Mouse (Mus musculus) spleen, adult 2 months (tissue): ENCODE results near the gene Gmppb. TPM values are rescaled to one million over a fixed set of nuclear protein-coding genes. Genes with fewer than 3 reads are reported as not detected.

Source experiments
- DNase-seq, 2 experiments: peaks; one replicate each; pipeline versions ENCODE4 v3.0.0 to v3.0.0-alpha.2; 2012 to 2021; ENCODE audit warnings: low spot score in 2 of 2, low read depth in 1 of 2
- H3K27ac ChIP-seq: fragments of 200-500 bp; 2 replicates; pipeline ENCODE4 v1.5.1; 2012; ENCODE audit warnings: low read length, inconsistent platforms; ENCODE audit not compliant: insufficient read depth
- H3K27me3 ChIP-seq: fragments of 200-500 bp; 2 replicates; pipeline ENCODE4 v1.6.1; 2012; ENCODE audit warnings: mild to moderate bottlenecking, moderate library complexity, low read length, inconsistent platforms; ENCODE audit not compliant: control insufficient read depth, insufficient read depth
- H3K36me3 ChIP-seq: fragments of 200-500 bp; 2 replicates; pipeline ENCODE4 v1.6.1; 2012; ENCODE audit warnings: mild to moderate bottlenecking, low read length, inconsistent platforms; ENCODE audit not compliant: control insufficient read depth, insufficient read depth
- H3K4me1 ChIP-seq: fragments of 200-500 bp; 2 replicates; pipeline ENCODE4 v1.6.1; 2011; ENCODE audit warnings: inconsistent platforms; ENCODE audit not compliant: control insufficient read depth, insufficient read depth, insufficient read length
- H3K4me3 ChIP-seq: fragments of 200-500 bp; 2 replicates; pipeline ENCODE4 v1.5.1; 2011; ENCODE audit warnings: mild to moderate bottlenecking, inconsistent platforms; ENCODE audit not compliant: insufficient read depth, insufficient read length; ENCODE audit errors: extremely low read depth
- CTCF ChIP-seq: fragments of 200-500 bp; IDR thresholded peaks from 2 replicates; pipeline ENCODE4 v1.5.1; 2011; ENCODE audit warnings: mild to moderate bottlenecking, inconsistent platforms; ENCODE audit not compliant: insufficient read depth, insufficient read length, insufficient replicate concordance; ENCODE audit errors: extremely low read depth
- POLR2A ChIP-seq: fragments of 200-500 bp; IDR thresholded peaks from 2 replicates; pipeline ENCODE4 v1.6.1; 2011; ENCODE audit warnings: low read depth, low read length, inconsistent platforms
- WGBS: fragments of 180-500 bp; shearing (Covaris S2); methylation state at CpG from one replicate; pipeline ENCODE4 v1.1.7; 2018; 5-methylcytosine and 5-hydroxymethylcytosine counted together
- polyA plus RNA-seq: library from polyadenylated mRNA; depleted of rRNA; stranded (reverse); fragments of >200 nt; gene quantifications from 2 replicates; pipeline ENCODE4 v1.2.3, GENCODE M21; 2012

Gmppb gene
- polyA plus RNA-seq, 1 experiment = 11.6 TPM

GRCm38 (mm10) chr9:108051931-108052220 lies 2.8 kb downstream of the Gmppb start:
- no peak for DNase-seq
- H3K27me3 ChIP-seq = no peaks in the 10 kb centered on the region
- H3K36me3 ChIP-seq = peaks cover 28% of the 10 kb centered on the region
- H3K4me1 ChIP-seq = peaks cover 7% of the 10 kb centered on the region; the same call in 1 of the 2 replicates
- H3K27ac ChIP-seq = no peak overlapping the region
- no peak overlapping the region for H3K4me3 ChIP-seq
- 86% methylated on average over 4 of the region's 4 CpGs for WGBS
- TF ChIP-seq POLR2A = no peak
- TF ChIP-seq CTCF = no peak

- peaks cover 34% of the 10 kb centered on the region for H3K36me3 ChIP-seq
- DNase-seq = no peak
These were observed 3.4 kb downstream of the Gmppb start for GRCm38 (mm10) chr9:108052411-108052810.

GRCm38 (mm10) chr9:108052885-108053664 lies 4.0 kb downstream of the Gmppb start, which contains the start of gene Amigo3:
Gene Amigo3, plus strand, starts transcription at chr9:108053159.
- 56% methylated on average over 20 of the region's 20 CpGs for WGBS

More at GRCm38 (mm10) chr9:108052411-108052810, 3.4 kb downstream of the Gmppb start:
- WGBS = 78% methylated on average over 7 of the region's 7 CpGs
- H3K4me3 ChIP-seq = no peak overlapping the region
- H3K27ac ChIP-seq = no peak overlapping the region
- peaks cover 7% of the 10 kb centered on the region; the same call in 1 of the 2 replicates for H3K4me1 ChIP-seq
- no peaks in the 10 kb centered on the region for H3K27me3 ChIP-seq
- no peak for TF ChIP-seq CTCF
- no peak for TF ChIP-seq POLR2A

GRCm38 (mm10) chr9:108053665-108054225 lies 4.7 kb downstream of the Gmppb start:
- H3K4me3 ChIP-seq = no peak overlapping the region
- WGBS = 93% methylated on average over 15 of the region's 15 CpGs
- DNase-seq = no peak
- H3K27ac ChIP-seq = no peak overlapping the region
- H3K36me3 ChIP-seq = peaks cover 47% of the 10 kb centered on the region
- peaks cover 7% of the 10 kb centered on the region; the same call in 1 of the 2 replicates for H3K4me1 ChIP-seq
- H3K27me3 ChIP-seq = no peaks in the 10 kb centered on the region
- no peak for TF ChIP-seq POLR2A
- no peak for TF ChIP-seq CTCF

More at GRCm38 (mm10) chr9:108052885-108053664, 4.0 kb downstream of the Gmppb start, which contains the start of gene Amigo3:
- Histone ChIP-seq H3K36me3 (peaks cover 40% of the 10 kb centered on the region), H3K27me3 (no peaks in the 10 kb centered on the region), H3K4me3 (no peak within 1 kb of the TSS), H3K27ac (no peak within 1 kb of the TSS), H3K4me1 (peaks cover 7% of the 10 kb centered on the region; the same call in 1 of the 2 replicates)
- DNase-seq = peak; percentile 87 to 94
- TF ChIP-seq CTCF (peak; percentile 90), POLR2A (no peak)

- WGBS = 96% methylated on average over 22 of the region's 22 CpGs
- Histone ChIP-seq H3K4me1 (peaks cover 6% of the 10 kb centered on the region; the same call in 1 of the 2 replicates), H3K36me3 (peaks cover 51% of the 10 kb centered on the region), H3K4me3 (no peak overlapping the region), H3K27ac (no peak overlapping the region), H3K27me3 (no peaks in the 10 kb centered on the region)
- TF ChIP-seq POLR2A = no peak
- no peak for TF ChIP-seq CTCF
- DNase-seq = no peak
These were observed 5.4 kb downstream of the Gmppb start for GRCm38 (mm10) chr9:108054331-108055040.

- H3K4me1 ChIP-seq = peaks cover under 1% of the 10 kb centered on the region; the same call in 1 of the 2 replicates
These were observed 6.0 kb downstream of the Gmppb start for GRCm38 (mm10) chr9:108055061-108055460.

More at GRCm38 (mm10) chr9:108055061-108055460, 6.0 kb downstream of the Gmppb start:
- TF ChIP-seq CTCF (no peak), POLR2A (no peak)
- no peak overlapping the region for H3K27ac ChIP-seq
- H3K36me3 ChIP-seq = peaks cover 56% of the 10 kb centered on the region
- DNase-seq = no peak
- H3K27me3 ChIP-seq = no peaks in the 10 kb centered on the region
- no peak overlapping the region for H3K4me3 ChIP-seq
- 42% methylated on average over 1 of the region's 1 CpGs for WGBS
